Mouse (Mus musculus): ENCODE measurements at regions not wholly inside any gene's neighbourhood (a gene's known extent, or its start where the extent isn't known, plus 50 kb on each side); places are given as distances from the start of the nearest gene placed in this dataset.

GRCm38 (mm10) chr16:76123021-76123384 lies 100.9 kb upstream of the Samsn1 start:
- no peak overlapping the region for H3K9ac ChIP-seq (ENCODE audit: insufficient read depth, low read depth)
- TF ChIP-seq CHD2 (IDR thresholded peaks at IDR 0.05; ENCODE audit: low read length) (no peak), ZKSCAN1 (IDR thresholded peaks at IDR 0.05; ENCODE audit: borderline replicate concordance, low read depth, low read length) (no peak), EP300 (IDR thresholded peaks at IDR 0.05; ENCODE audit: low read length) (no peak), ZMIZ1 (IDR thresholded peaks at IDR 0.05; ENCODE audit: low read depth, low read length) (no peak), POLR2A (IDR thresholded peaks at IDR 0.05; ENCODE audit: low read depth, low read length) (no peak), E2F4 (IDR thresholded peaks at IDR 0.05; ENCODE audit: insufficient replicate concordance, low read depth, low read length) (no peak), JUN (IDR thresholded peaks at IDR 0.05; ENCODE audit: insufficient read depth, low read depth, low read length) (no peak), GABPA (IDR thresholded peaks at IDR 0.05; ENCODE audit: insufficient replicate concordance, low read depth, low read length) (no peak), CTCF (conservative IDR thresholded peaks at IDR 0.05 in 1 of 2, IDR thresholded peaks at IDR 0.05 in 1 of 2; ENCODE audit: low read depth in 2 of 2, low read length in 2 of 2) (no peak), MYC (IDR thresholded peaks at IDR 0.05; ENCODE audit: low read depth, low read length) (no peak), CHD1 (IDR thresholded peaks at IDR 0.05; ENCODE audit: low read depth, low read length) (no peak)

DNA sequence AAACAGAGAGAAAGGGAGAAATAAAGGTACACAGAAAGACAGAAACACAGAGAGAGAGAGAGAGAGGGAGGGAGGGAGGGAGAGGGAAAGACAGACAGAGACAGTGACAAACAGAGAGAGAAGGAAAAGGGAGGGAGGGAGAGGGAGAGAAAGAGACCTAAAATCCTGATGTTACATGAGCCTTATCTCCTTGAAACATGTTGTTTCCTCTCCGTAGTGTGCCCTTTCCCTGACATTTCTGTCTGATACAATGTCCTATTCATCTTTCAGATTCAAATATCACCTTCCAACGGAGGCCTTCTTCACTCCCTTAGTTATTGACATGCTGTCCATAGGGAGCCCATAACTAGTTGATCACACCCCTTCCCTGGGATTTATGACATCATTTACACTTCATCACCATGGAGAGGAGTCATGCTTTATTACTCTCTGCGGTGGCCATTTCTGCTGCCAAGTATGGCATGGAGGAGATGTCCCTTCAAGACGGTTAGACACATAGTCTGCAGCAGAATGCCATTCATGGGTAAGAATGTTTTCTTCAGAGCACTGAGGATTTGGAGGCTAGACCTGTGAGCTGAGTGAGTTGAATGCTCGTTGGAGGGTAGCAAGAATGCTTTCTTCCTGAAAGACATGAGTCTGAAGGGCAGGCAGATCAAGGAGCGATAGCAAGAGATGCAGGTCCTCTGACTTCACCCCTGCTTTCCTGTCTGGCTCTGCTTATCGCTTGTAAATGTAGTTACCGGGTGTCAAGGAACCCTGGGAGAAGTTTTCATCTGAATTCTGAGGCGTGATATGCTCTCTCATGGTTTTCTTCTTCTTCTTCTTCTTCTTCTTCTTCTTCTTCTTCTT lies 100.3 kb upstream of the Samsn1 start:
- no peak for DNase-seq (ENCODE audit: extremely low read depth)
- dilution Hi-C loops (cut with MboI; ENCODE audit: extremely low pct_ligation_motif_present, extremely low pct_unique_long_range_greater_than_20kb, low sequenced_read_pairs), result no loop called here
- H3K9me3 ChIP-seq (replicated peaks; ENCODE audit: low read length), result peaks cover 73% of the 10 kb centered on the region
- no peak overlapping the region for H3K4me2 ChIP-seq (ENCODE audit: insufficient read depth, low read depth, poor library complexity, severe bottlenecking)
- H3K4me1 ChIP-seq (ENCODE audit: control insufficient read depth in 1 of 2, insufficient read depth in 2 of 2), result no peaks in the 10 kb centered on the region
- H3K79me2 ChIP-seq (replicated peaks; ENCODE audit: control insufficient read depth, extremely low read depth, insufficient read depth, poor library complexity, severe bottlenecking), result no peaks in the 10 kb centered on the region
- no peak overlapping the region for H3K27ac ChIP-seq (ENCODE audit: insufficient read depth, low read depth)
- H3K36me3 ChIP-seq (replicated peaks in 1 of 2; ENCODE audit: control insufficient read depth in 1 of 2, insufficient read depth in 1 of 2, low read length in 1 of 2), result no peaks in the 10 kb centered on the region
- TF ChIP-seq MAZ (IDR thresholded peaks at IDR 0.05; ENCODE audit: low read depth, low read length) (no peak), NELFE (IDR thresholded peaks at IDR 0.05; ENCODE audit: low read depth, low read length) (no peak), BHLHE40 (IDR thresholded peaks at IDR 0.05; ENCODE audit: low read depth, low read length) (no peak), JUND (conservative IDR thresholded peaks at IDR 0.05; ENCODE audit: low read depth, low read length) (no peak), SIN3A (IDR thresholded peaks at IDR 0.05; ENCODE audit: low read length) (no peak), POLR2A (IDR thresholded peaks at IDR 0.05; ENCODE audit: low read depth, low read length) (no peak), ZNF384 (IDR thresholded peaks at IDR 0.05; ENCODE audit: low read depth, low read length) (no peak), JUN (IDR thresholded peaks at IDR 0.05; ENCODE audit: insufficient read depth, low read depth, low read length) (no peak)
- no peak overlapping the region for H3K9ac ChIP-seq (ENCODE audit: insufficient read depth, low read depth)
- H3K27me3 ChIP-seq (replicated peaks), result no peaks in the 10 kb centered on the region
- in situ Hi-C loops (cut with MboI; ENCODE audit: low pct_ligation_motif_present, low pct_unique_long_range_greater_than_20kb, low sequenced_read_pairs), result no loop called here
- no peak overlapping the region for H3K4me3 ChIP-seq (replicated peaks in 1 of 3; ENCODE audit: low read depth in 2 of 3, low read length in 2 of 3, poor library complexity in 1 of 3)

More at GRCm38 (mm10) chr16:76123021-76123384, 100.9 kb upstream of the Samsn1 start:
- no peak for DNase-seq (ENCODE audit: extremely low read depth)
- H3K4me2 ChIP-seq (ENCODE audit: insufficient read depth, low read depth, poor library complexity, severe bottlenecking), result no peak overlapping the region
- H3K4me1 ChIP-seq (ENCODE audit: control insufficient read depth in 1 of 2, insufficient read depth in 2 of 2), result no peaks in the 10 kb centered on the region
- no peaks in the 10 kb centered on the region for H3K36me3 ChIP-seq (replicated peaks in 1 of 2; ENCODE audit: control insufficient read depth in 1 of 2, insufficient read depth in 1 of 2, low read length in 1 of 2)
- H3K9me3 ChIP-seq (replicated peaks; ENCODE audit: low read length), result peaks cover 77% of the 10 kb centered on the region
- dilution Hi-C loops (cut with MboI; ENCODE audit: extremely low pct_ligation_motif_present, extremely low pct_unique_long_range_greater_than_20kb, low sequenced_read_pairs), result no loop called here
- no peaks in the 10 kb centered on the region for H3K27me3 ChIP-seq (replicated peaks)
- in situ Hi-C loops (cut with MboI; ENCODE audit: low pct_ligation_motif_present, low pct_unique_long_range_greater_than_20kb, low sequenced_read_pairs), result no loop called here
- H3K79me2 ChIP-seq (replicated peaks; ENCODE audit: control insufficient read depth, extremely low read depth, insufficient read depth, poor library complexity, severe bottlenecking), result no peaks in the 10 kb centered on the region
- no peak overlapping the region for H3K4me3 ChIP-seq (replicated peaks in 1 of 3; ENCODE audit: low read depth in 2 of 3, low read length in 2 of 3, poor library complexity in 1 of 3)
- H3K27ac ChIP-seq (ENCODE audit: insufficient read depth, low read depth), result no peak overlapping the region
